Mouse (Mus musculus) midbrain, postnatal 0 days (tissue): Measurements from ENCODE around the gene Rufy4. TPM values are rescaled to one million over a fixed set of nuclear protein-coding genes. Genes with fewer than 3 reads are reported as not detected.

Source experiments
- ATAC-seq: fragments of 200-750 bp; cut with Nextera tagmentation; 2 replicates; pipeline ENCODE4 v1.8.0; 2017; ENCODE audit warnings: moderate number of reproducible peaks, mild to moderate bottlenecking, moderate TSS enrichment, moderate library complexity; ENCODE audit not compliant: low FRiP score
- DNase-seq: peaks from one replicate; pipeline ENCODE4 v3.0.0-alpha.2; 2015; ENCODE audit warnings: low spot score
- H3K27ac ChIP-seq: fragments of 300-500 bp; sonication (generic); 2 replicates; pipeline ENCODE4 v1.5.1; 2014; ENCODE audit warnings: low read depth, mild to moderate bottlenecking, low read length, mixed read lengths
- H3K27me3 ChIP-seq: fragments of 300-500 bp; sonication (generic); 2 replicates; pipeline ENCODE4 v1.6.1; 2014; ENCODE audit warnings: low read length, control low read depth, mixed read lengths; ENCODE audit not compliant: insufficient read depth
- H3K36me3 ChIP-seq: fragments of 300-500 bp; sonication (generic); 2 replicates; pipeline ENCODE4 v1.6.1; 2014; ENCODE audit warnings: low read length, control low read depth, mixed read lengths; ENCODE audit not compliant: insufficient read depth
- H3K4me1 ChIP-seq: fragments of 300-500 bp; sonication (generic); 2 replicates; pipeline ENCODE4 v1.6.1; 2014; ENCODE audit warnings: mild to moderate bottlenecking, control low read depth, antibody characterized with exemption, low read length, mixed read lengths; ENCODE audit not compliant: insufficient read depth
- H3K4me2 ChIP-seq: fragments of 300-500 bp; sonication (generic); 2 replicates; pipeline ENCODE4 v1.6.1; 2014; ENCODE audit warnings: low read depth, mild to moderate bottlenecking, low read length, mixed read lengths; ENCODE audit not compliant: poor library complexity, severe bottlenecking
- H3K4me3 ChIP-seq: fragments of 300-500 bp; sonication (generic); 2 replicates; pipeline ENCODE4 v1.5.1; 2014; ENCODE audit warnings: low read depth, mild to moderate bottlenecking, low read length, moderate library complexity
- H3K9ac ChIP-seq: fragments of 300-500 bp; sonication (generic); replicated peaks from 2 replicates; pipeline ENCODE4 v1.6.1; 2014; ENCODE audit warnings: mild to moderate bottlenecking, low read length, moderate library complexity, mixed read lengths; ENCODE audit not compliant: poor library complexity, severe bottlenecking
- H3K9me3 ChIP-seq: fragments of 300-500 bp; sonication (generic); 2 replicates; pipeline ENCODE4 v1.6.1; 2016; ENCODE audit warnings: low read length, control low read depth
- CTCF ChIP-seq: IDR thresholded peaks from 2 replicates; pipeline ENCODE4 v1.5.1; 2016; ENCODE audit warnings: antibody characterized with exemption, mild to moderate bottlenecking
- WGBS: fragments of 180-500 bp; shearing (Covaris S2); extraction: QIAGEN DNeasy Blood & Tissue Kit; methylation state at CpG from one replicate; pipeline ENCODE4 v1.1.7; 2014; 5-methylcytosine and 5-hydroxymethylcytosine counted together
- polyA plus RNA-seq: library from polyadenylated mRNA; unstranded; fragments of >200 nt; fragmentation: Nextera tagmentation; extraction: Ambion mirVana; gene quantifications from 2 replicates; pipeline ENCODE4 v1.2.1, GENCODE M21; 2015
- total RNA-seq: library from RNA; depleted of rRNA; stranded (reverse); fragments of >200 nt; gene quantifications from 2 replicates; pipeline ENCODE4 v1.2.3, GENCODE M21; 2014

Gene Rufy4
- total and polyA plus RNA-seq, 2 experiments from 2014 or later: 0.09 TPM; not detected in 1

DNA sequence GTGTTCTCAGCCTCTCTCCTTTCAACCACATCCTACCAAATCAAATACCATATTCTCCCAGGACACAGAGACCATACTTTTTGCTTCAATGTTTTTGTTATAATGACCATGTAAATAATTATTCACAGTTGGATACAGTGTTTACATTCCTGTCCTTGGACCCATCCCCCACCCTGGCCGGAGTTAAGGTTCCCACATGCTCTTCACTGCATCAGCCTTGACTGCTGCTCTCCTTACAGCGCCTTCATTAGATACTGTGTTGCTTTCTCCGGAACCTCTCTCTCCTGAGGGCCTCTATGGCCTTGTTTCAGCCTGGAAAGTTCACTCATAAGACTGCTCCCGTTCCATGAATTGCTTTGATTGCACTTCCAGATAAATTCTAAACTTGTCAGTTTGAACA is 50.4 kb downstream of the Rufy4 start:
- Histone ChIP-seq H3K27me3 (no peaks in the 10 kb centered on the region), H3K9ac (no peak overlapping the region), H3K9me3 (no peaks in the 10 kb centered on the region), H3K4me1 (no peaks in the 10 kb centered on the region), H3K27ac (no peak overlapping the region), H3K4me2 (no peak overlapping the region), H3K4me3 (no peak overlapping the region), H3K36me3 (no peaks in the 10 kb centered on the region)
- WGBS: 85% methylated on average over 4 of the region's 4 CpGs
- DNase-seq (no peak), ATAC-seq (no peak)
- no peak for TF ChIP-seq CTCF

DNA sequence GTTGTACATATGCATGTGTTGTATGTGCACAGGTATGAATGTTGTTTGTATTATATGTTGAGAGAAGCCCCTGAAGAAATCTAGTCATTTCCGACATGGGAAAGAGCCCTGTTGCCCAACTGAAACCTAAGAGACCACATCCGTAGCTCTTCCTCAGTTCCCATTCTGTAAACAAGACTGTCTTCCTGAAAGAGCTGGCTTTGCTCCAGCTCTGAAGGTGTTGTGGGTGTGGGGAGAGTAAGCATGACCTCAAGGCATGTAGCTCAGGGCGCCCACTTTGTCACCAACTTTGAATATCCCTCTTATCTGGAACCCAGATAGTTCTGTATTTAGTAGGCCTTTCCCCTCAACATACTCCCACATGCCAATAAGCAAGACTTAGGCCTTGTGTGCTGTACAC is 53.3 kb downstream of the Rufy4 start:
- TF ChIP-seq CTCF: no peak
- Histone ChIP-seq H3K36me3 (no peaks in the 10 kb centered on the region), H3K4me1 (no peaks in the 10 kb centered on the region), H3K4me3 (no peak overlapping the region), H3K27me3 (no peaks in the 10 kb centered on the region), H3K4me2 (no peak overlapping the region), H3K9ac (no peak overlapping the region), H3K9me3 (no peaks in the 10 kb centered on the region), H3K27ac (no peak overlapping the region)
- 94% methylated on average over 3 of the region's 3 CpGs for WGBS
- ATAC-seq (no peak), DNase-seq (no peak)

DNA sequence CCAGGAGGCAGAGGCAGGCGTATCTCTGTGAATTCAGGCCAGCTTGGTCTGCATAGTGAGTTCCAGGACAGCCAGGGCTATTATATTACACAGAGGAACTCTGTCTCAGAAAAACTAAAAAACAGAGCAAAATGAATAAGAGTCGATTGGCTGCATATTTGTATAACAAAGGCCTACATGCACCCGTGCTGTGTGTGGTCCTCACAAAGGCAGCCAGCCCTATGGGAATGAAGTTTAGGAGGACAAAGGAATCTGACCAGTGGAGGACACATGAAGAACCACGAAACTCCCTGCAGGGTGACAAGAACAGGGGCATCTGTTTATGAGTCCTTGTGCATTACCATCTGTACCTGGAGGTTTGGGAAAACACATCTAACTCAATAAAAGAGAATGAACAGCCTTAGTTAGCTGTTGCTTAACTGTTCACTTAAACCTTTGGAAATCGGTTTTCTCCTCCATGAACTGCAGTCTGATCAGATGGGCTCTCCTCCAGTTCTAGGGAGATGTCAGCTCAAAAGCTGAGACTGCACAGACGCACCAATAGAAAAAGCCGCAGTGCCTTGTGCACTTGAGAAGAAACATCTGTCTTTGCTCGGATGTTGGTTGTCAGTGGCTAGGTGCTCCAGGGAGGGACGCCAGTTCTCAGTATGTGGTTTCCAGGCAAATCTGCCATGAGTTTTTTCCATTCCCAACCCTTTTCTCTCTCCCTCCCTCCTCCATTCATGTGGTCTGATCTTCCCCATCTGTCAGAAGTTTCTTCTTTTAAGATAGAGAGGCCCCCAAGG is 54.5 kb downstream of the Rufy4 start:
- Histone ChIP-seq H3K4me3 (no peak overlapping the region), H3K27ac (no peak overlapping the region), H3K36me3 (no peaks in the 10 kb centered on the region), H3K4me1 (no peaks in the 10 kb centered on the region), H3K27me3 (no peaks in the 10 kb centered on the region), H3K4me2 (no peak overlapping the region), H3K9me3 (no peaks in the 10 kb centered on the region), H3K9ac (no peak overlapping the region)
- ATAC-seq (no peak), DNase-seq (no peak)
- WGBS: 61% methylated on average over 9 of the region's 9 CpGs
- no peak for TF ChIP-seq CTCF

DNA sequence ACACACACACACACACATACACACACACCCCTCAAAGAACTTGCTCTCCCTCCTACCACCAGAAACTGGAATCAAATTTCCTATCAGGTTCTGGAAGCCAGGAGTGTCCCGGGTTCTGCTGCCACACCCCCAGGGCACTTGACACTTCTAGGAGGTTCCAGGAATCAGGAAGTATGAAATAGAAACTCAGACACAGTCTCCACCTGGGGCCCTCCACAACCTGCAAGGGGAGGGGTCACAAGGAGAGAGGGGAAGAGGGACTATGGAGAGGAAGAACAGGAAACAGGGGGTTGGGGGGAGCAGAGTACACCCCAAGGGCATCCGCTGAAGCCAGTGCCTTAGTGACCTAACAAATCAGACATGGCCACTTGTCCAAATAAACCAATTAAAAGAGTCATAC is 56.1 kb downstream of the Rufy4 start:
- H3K27ac ChIP-seq: no peak overlapping the region
- no peaks in the 10 kb centered on the region for H3K36me3 ChIP-seq
- TF ChIP-seq CTCF: no peak
- no peak overlapping the region for H3K4me3 ChIP-seq
- H3K9me3 ChIP-seq: no peaks in the 10 kb centered on the region
- 77% methylated on average over 2 of the region's 2 CpGs for WGBS
- no peak overlapping the region for H3K4me2 ChIP-seq
- H3K4me1 ChIP-seq: no peaks in the 10 kb centered on the region
- H3K27me3 ChIP-seq: no peaks in the 10 kb centered on the region
- ATAC-seq (no peak), DNase-seq (no peak)
- no peak overlapping the region for H3K9ac ChIP-seq

DNA sequence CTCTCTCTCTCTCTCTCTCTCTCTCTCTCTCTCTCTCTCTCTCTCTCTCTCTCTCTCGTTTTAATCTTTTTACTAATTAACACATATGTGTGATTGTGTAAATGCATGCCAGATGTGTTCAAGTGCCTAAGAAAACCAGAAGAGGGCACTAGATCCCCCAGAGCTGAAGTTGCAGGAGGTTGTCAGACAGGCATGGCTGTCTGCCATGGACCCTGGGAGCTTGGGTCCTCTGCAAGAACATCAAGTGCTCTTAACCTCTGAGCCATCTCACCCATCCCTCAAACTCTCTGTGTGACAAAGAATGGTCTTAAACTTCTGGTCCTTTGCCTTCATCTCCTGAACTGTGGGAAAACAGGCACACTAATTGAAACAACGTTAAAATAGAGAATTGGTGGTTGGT is 57.7 kb downstream of the Rufy4 start:
- H3K9me3 ChIP-seq: no peaks in the 10 kb centered on the region
- no peaks in the 10 kb centered on the region for H3K27me3 ChIP-seq
- H3K9ac ChIP-seq: no peak overlapping the region
- no peak overlapping the region for H3K4me3 ChIP-seq
- no peak overlapping the region for H3K4me2 ChIP-seq
- no peak for DNase-seq
- H3K36me3 ChIP-seq: no peaks in the 10 kb centered on the region
- no peaks in the 10 kb centered on the region for H3K4me1 ChIP-seq
- H3K27ac ChIP-seq: no peak overlapping the region
- TF ChIP-seq CTCF: no peak; the same call in 1 of the 2 replicates
- ATAC-seq: no peak
- 80% methylated on average over 2 of the region's 2 CpGs for WGBS

DNA sequence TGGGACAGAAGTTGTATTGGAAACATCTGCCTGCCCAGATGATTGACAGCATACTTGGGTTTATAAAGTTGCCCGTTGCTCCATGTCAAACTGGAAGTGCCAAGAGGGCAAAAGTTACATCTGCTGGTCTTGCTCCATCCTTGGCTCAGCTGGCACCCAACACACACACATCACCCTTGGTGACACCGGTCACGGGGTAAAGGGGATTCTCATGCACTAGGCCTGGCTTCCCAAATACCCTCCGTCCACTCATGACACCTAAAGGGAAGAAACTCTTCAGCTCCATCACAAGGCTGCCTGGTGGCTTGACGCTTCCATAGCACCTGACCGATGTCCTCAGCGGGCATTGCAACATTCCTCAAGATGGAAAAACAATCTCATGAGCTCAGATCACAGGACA is 65.1 kb downstream of the Rufy4 start:
- Histone ChIP-seq H3K27me3 (no peaks in the 10 kb centered on the region), H3K27ac (no peak overlapping the region), H3K4me3 (no peak overlapping the region), H3K9me3 (no peaks in the 10 kb centered on the region), H3K36me3 (no peaks in the 10 kb centered on the region), H3K4me1 (no peaks in the 10 kb centered on the region), H3K9ac (no peak overlapping the region), H3K4me2 (no peak overlapping the region)
- ATAC-seq (no peak), DNase-seq (no peak)
- no peak for TF ChIP-seq CTCF
- 95% methylated on average over 7 of the region's 7 CpGs for WGBS
